Mouse (Mus musculus) MEL (cell line): Measurements from ENCODE around the gene Nfat5. TPM values are rescaled to one million over a fixed set of nuclear protein-coding genes. Genes with fewer than 3 reads are reported as not detected.

Source experiments
- DNase-seq: peaks from one replicate; pipeline ENCODE4 v3.0.0; 2011; ENCODE audit warnings: low read depth, low spot score
- H3K27ac ChIP-seq: 2 replicates; pipeline ENCODE4 v1.5.1; 2012; ENCODE audit warnings: low read depth, mild to moderate bottlenecking, control low read depth, low read length, moderate library complexity; ENCODE audit not compliant: control insufficient read depth
- H3K27me3 ChIP-seq, 2 experiments: fragments of 150-350 bp in 1 of 2; sonication (generic) in 1 of 2; 2 replicates each; pipeline ENCODE4 v1.6.1; 2012; ENCODE audit warnings: low read length in 2 of 2, mild to moderate bottlenecking in 2 of 2, improper control_type of control experiment in 1 of 2, moderate library complexity in 1 of 2; ENCODE audit not compliant: insufficient read depth in 2 of 2, control insufficient read depth in 1 of 2
- H3K36me3 ChIP-seq, 2 experiments: 2 replicates each; pipeline ENCODE4 v1.6.1; 2012 to 2014; ENCODE audit warnings: low read length in 2 of 2, improper control_type of control experiment in 1 of 2, inconsistent platforms in 1 of 2, mild to moderate bottlenecking in 1 of 2; ENCODE audit not compliant: insufficient read depth in 2 of 2, control insufficient read depth in 1 of 2
- H3K4me1 ChIP-seq, 2 experiments: fragments of 150-350 bp in 1 of 2; sonication (generic) in 1 of 2; 2 replicates each; pipeline ENCODE4 v1.6.1; 2012; ENCODE audit warnings: low read length in 2 of 2, improper control_type of control experiment in 1 of 2, mild to moderate bottlenecking in 1 of 2; ENCODE audit not compliant: insufficient read depth in 2 of 2, control insufficient read depth in 1 of 2
- H3K4me3 ChIP-seq, 2 experiments: fragments of 150-350 bp in 1 of 2; sonication (generic) in 1 of 2; 2 replicates each; pipeline ENCODE4 v1.5.1; 2012; ENCODE audit warnings: low read depth in 2 of 2, low read length in 2 of 2, mild to moderate bottlenecking in 2 of 2, moderate library complexity in 2 of 2, control low read depth in 1 of 2, improper control_type of control experiment in 1 of 2; ENCODE audit not compliant: control insufficient read depth in 1 of 2, insufficient read depth in 1 of 2
- H3K79me2 ChIP-seq: 2 replicates; pipeline ENCODE4 v1.6.1; 2012; ENCODE audit warnings: mild to moderate bottlenecking, low read length, moderate library complexity; ENCODE audit not compliant: control insufficient read depth, poor library complexity, insufficient read depth
- H3K9ac ChIP-seq: 2 replicates; pipeline ENCODE4 v1.6.1; 2012; ENCODE audit warnings: low read depth, mild to moderate bottlenecking, control low read depth, low read length, moderate library complexity; ENCODE audit not compliant: control insufficient read depth, poor library complexity, severe bottlenecking
- H3K9me3 ChIP-seq: fragments of 150-350 bp; sonication (generic); replicated peaks from 2 replicates; pipeline ENCODE4 v1.6.1; 2012; ENCODE audit warnings: mild to moderate bottlenecking, low read length, improper control_type of control experiment, moderate library complexity; ENCODE audit not compliant: insufficient read depth
- CHD2 ChIP-seq: IDR thresholded peaks from 2 replicates; pipeline ENCODE4 v1.6.1; 2011; ENCODE audit warnings: low read length, improper control_type of control experiment
- E2F4 ChIP-seq: IDR thresholded peaks from 2 replicates; pipeline ENCODE4 v1.6.1; 2011; ENCODE audit warnings: low read depth, low read length, improper control_type of control experiment, borderline replicate concordance
- JUND ChIP-seq: IDR thresholded peaks from 2 replicates; pipeline ENCODE4 v1.6.1; 2011; ENCODE audit warnings: low read depth, mild to moderate bottlenecking, improper control_type of control experiment, low read length
- MAFK ChIP-seq: IDR thresholded peaks from 2 replicates; pipeline ENCODE4 v1.6.1; 2011; ENCODE audit warnings: low read depth, mild to moderate bottlenecking, low read length, improper control_type of control experiment, borderline replicate concordance
- NELFE ChIP-seq: IDR thresholded peaks from 2 replicates; pipeline ENCODE4 v1.6.1; 2011; ENCODE audit warnings: low read depth, low read length, improper control_type of control experiment
- NRF1 ChIP-seq: IDR thresholded peaks from 2 replicates; pipeline ENCODE4 v1.6.1; 2014; ENCODE audit warnings: low read depth, mild to moderate bottlenecking, inconsistent platforms, low read length, improper control_type of control experiment, moderate library complexity; ENCODE audit not compliant: poor library complexity, insufficient read depth, severe bottlenecking
- POLR2A ChIP-seq, 2 experiments: IDR thresholded peaks; 2 replicates each; pipeline ENCODE4 v1.6.1; 2011 to 2012; ENCODE audit warnings: low read length in 2 of 2, mild to moderate bottlenecking in 2 of 2, control low read depth in 1 of 2, improper control_type of control experiment in 1 of 2, low read depth in 1 of 2, moderate library complexity in 1 of 2; ENCODE audit not compliant: control insufficient read depth in 1 of 2, insufficient read depth in 1 of 2, poor library complexity in 1 of 2
- POLR2AphosphoS2 ChIP-seq: IDR thresholded peaks from 2 replicates; pipeline ENCODE4 v1.6.1; 2011; ENCODE audit warnings: low read length, improper control_type of control experiment
- RAD21 ChIP-seq: IDR thresholded peaks from 2 replicates; pipeline ENCODE4 v1.6.1; 2011; ENCODE audit warnings: mild to moderate bottlenecking, low read depth, low read length, improper control_type of control experiment
- SMC3 ChIP-seq: IDR thresholded peaks from 2 replicates; pipeline ENCODE4 v1.6.1; 2011; ENCODE audit warnings: low read depth, low read length, improper control_type of control experiment
- TCF12 ChIP-seq: IDR thresholded peaks from 2 replicates; pipeline ENCODE4 v1.6.1; 2014; ENCODE audit warnings: low read depth, mild to moderate bottlenecking, inconsistent platforms, low read length, improper control_type of control experiment, moderate library complexity
- USF1 ChIP-seq: IDR thresholded peaks from 2 replicates; pipeline ENCODE4 v1.6.1; 2014; ENCODE audit warnings: low read depth, mild to moderate bottlenecking, inconsistent platforms, low read length, improper control_type of control experiment, moderate library complexity
- USF2 ChIP-seq, 2 experiments: IDR thresholded peaks; 2 replicates each; pipeline ENCODE4 v1.6.1; 2011 to 2012; ENCODE audit warnings: improper control_type of control experiment in 2 of 2, low read length in 2 of 2, borderline replicate concordance in 1 of 2, inconsistent platforms in 1 of 2, low read depth in 1 of 2, mild to moderate bottlenecking in 1 of 2; ENCODE audit not compliant: insufficient read depth in 1 of 2
- ZKSCAN1 ChIP-seq: IDR thresholded peaks from 2 replicates; pipeline ENCODE4 v1.6.1; 2012; ENCODE audit warnings: low read depth, mild to moderate bottlenecking, inconsistent platforms, low read length, improper control_type of control experiment, moderate library complexity
- ZNF384 ChIP-seq: IDR thresholded peaks from 2 replicates; pipeline ENCODE4 v1.6.1; 2012; ENCODE audit warnings: low read depth, mild to moderate bottlenecking, inconsistent platforms, low read length, improper control_type of control experiment
- polyA plus RNA-seq, 2 experiments: library from polyadenylated mRNA; stranded (reverse) in 1 of 2; unstranded in 1 of 2; fragments of >175 nt in 1 of 2; fragments of >200 nt in 1 of 2; gene quantifications; 2 replicates each; pipeline versions ENCODE4 v1.2.1 to v1.2.4; 2012; ENCODE audit warnings: low replicate concordance in 2 of 2, low read depth in 1 of 2; ENCODE audit not compliant: insufficient read length in 2 of 2, insufficient read depth in 1 of 2, missing spikeins in 1 of 2
- total RNA-seq: library from RNA; depleted of rRNA; stranded (reverse); fragments of 300-350 nt; gene quantifications from 2 replicates; pipeline ENCODE4 v1.2.3, GENCODE M21; 2012

The Nfat5 gene
- total and polyA plus RNA-seq, 3 experiments: 4.2 to 11.3 TPM; not detected in 1

GRCm38 (mm10) chr8:107390476-107391135, 97.3 kb downstream of the Nfat5 start:
- no peak overlapping the region for H3K4me3 ChIP-seq

GRCm38 (mm10) chr8:107391136-107391516, 97.9 kb downstream of the Nfat5 start:
- Histone ChIP-seq H3K9me3 (no peaks in the 10 kb centered on the region), H3K9ac (no peak overlapping the region), H3K4me3 (no peak overlapping the region), H3K27ac (no peak overlapping the region), H3K36me3 (peaks cover 0 to 7% of the 10 kb centered on the region in 2 experiments; a peak in 2 of 4 replicates), H3K4me1 (peaks cover 2 to 4% of the 10 kb centered on the region in 2 experiments; a peak in 3 of 4 replicates), H3K27me3 (no peaks in the 10 kb centered on the region), H3K79me2 (no peaks in the 10 kb centered on the region)
- no peak for DNase-seq
- TF ChIP-seq SMC3 (no peak), RAD21 (no peak), CHD2 (no peak), POLR2A (IDR thresholded peaks at IDR 0.05; ENCODE audit: control insufficient read depth in 1 of 2, insufficient read depth in 1 of 2, low read depth in 1 of 2, low read length in 2 of 2, poor library complexity in 1 of 2) (no peak), ZKSCAN1 (no peak), MAFK (no peak), NRF1 (no peak), USF2 (IDR thresholded peaks at IDR 0.05; ENCODE audit: borderline replicate concordance in 1 of 2, insufficient read depth in 1 of 2, low read depth in 1 of 2, low read length in 2 of 2) (no peak), POLR2AphosphoS2 (no peak)

More at GRCm38 (mm10) chr8:107390476-107391135, 97.3 kb downstream of the Nfat5 start:
- Histone ChIP-seq H3K27me3 (no peaks in the 10 kb centered on the region), H3K9me3 (no peaks in the 10 kb centered on the region), H3K36me3 (peaks cover 0 to 7% of the 10 kb centered on the region in 2 experiments; a peak in 2 of 4 replicates), H3K79me2 (no peaks in the 10 kb centered on the region), H3K27ac (no peak overlapping the region), H3K4me1 (peaks cover 3 to 4% of the 10 kb centered on the region in 2 experiments; a peak in 3 of 4 replicates), H3K9ac (no peak overlapping the region)
- DNase-seq: no peak
- no peak for TF ChIP-seq CHD2

- no peaks in the 10 kb centered on the region for H3K9me3 ChIP-seq
- H3K4me1 ChIP-seq: no peaks in the 10 kb centered on the region
- H3K27ac ChIP-seq: no peak overlapping the region
- no peaks in the 10 kb centered on the region for H3K79me2 ChIP-seq
- H3K27me3 ChIP-seq: no peaks in the 10 kb centered on the region
- H3K9ac ChIP-seq: no peak overlapping the region
- H3K36me3 ChIP-seq: no peaks in the 10 kb centered on the region
- no peak overlapping the region for H3K4me3 ChIP-seq
- DNase-seq: no peak
- TF ChIP-seq NELFE: no peak
- no peak for TF ChIP-seq SMC3
- no peak for TF ChIP-seq USF1
- no peak for TF ChIP-seq TCF12
- peak; percentile 60; the same call in 1 of the 2 replicates for TF ChIP-seq ZNF384
- TF ChIP-seq MAFK: no peak
- no peak for TF ChIP-seq JUND
- TF ChIP-seq CHD2: no peak
- TF ChIP-seq E2F4: no peak
These were observed 102.1 kb downstream of the Nfat5 start for GRCm38 (mm10) chr8:107395397-107395796.
